Mouse (Mus musculus) stomach, embryonic 14.5 days (tissue): Measurements from ENCODE around the gene Alkbh4. TPM values are rescaled to one million over a fixed set of nuclear protein-coding genes. Genes with fewer than 3 reads are reported as not detected.

Experiments used
- ATAC-seq: fragments of 200-750 bp; cut with Nextera tagmentation; 2 replicates; pipeline ENCODE4 v1.8.0; 2017; ENCODE audit warnings: low read depth, moderate TSS enrichment; ENCODE audit not compliant: insufficient number of reproducible peaks, insufficient read depth, low FRiP score
- H3K27ac ChIP-seq: fragments of 300-500 bp; sonication (generic); 2 replicates; pipeline ENCODE4 v1.5.1; 2014; ENCODE audit warnings: mild to moderate bottlenecking, low read length, moderate library complexity, mixed read lengths
- H3K27me3 ChIP-seq: fragments of 300-500 bp; sonication (generic); 2 replicates; pipeline ENCODE4 v1.6.1; 2014; ENCODE audit warnings: low read length, control low read depth, mixed read lengths; ENCODE audit not compliant: control insufficient read depth, insufficient read depth
- H3K36me3 ChIP-seq: fragments of 300-500 bp; sonication (generic); 2 replicates; pipeline ENCODE4 v1.6.1; 2014; ENCODE audit warnings: mild to moderate bottlenecking, control low read depth, low read length, moderate library complexity, mixed read lengths; ENCODE audit not compliant: control insufficient read depth, insufficient read depth
- H3K4me1 ChIP-seq: fragments of 300-500 bp; sonication (generic); 2 replicates; pipeline ENCODE4 v1.6.1; 2014; ENCODE audit warnings: low read length, control low read depth, mixed read lengths; ENCODE audit not compliant: control insufficient read depth, insufficient read depth
- H3K4me2 ChIP-seq: fragments of 300-500 bp; sonication (generic); replicated peaks from 2 replicates; pipeline ENCODE4 v1.6.1; 2014; ENCODE audit warnings: low read depth, low read length, control low read depth
- H3K4me3 ChIP-seq: fragments of 300-500 bp; sonication (generic); 2 replicates; pipeline ENCODE4 v1.5.1; 2014; ENCODE audit warnings: low read depth, low read length, control low read depth
- H3K9ac ChIP-seq: fragments of 300-500 bp; sonication (generic); replicated peaks from 2 replicates; pipeline ENCODE4 v1.6.1; 2014; ENCODE audit warnings: low read depth, mild to moderate bottlenecking, control low read depth, low read length, moderate library complexity, mixed read lengths
- H3K9me3 ChIP-seq: fragments of 300-500 bp; sonication (generic); 2 replicates; pipeline ENCODE4 v1.6.1; 2016; ENCODE audit warnings: low read depth, low read length, control low read depth; ENCODE audit not compliant: control insufficient read depth
- WGBS: fragments of 180-500 bp; shearing (Covaris S2); extraction: QIAGEN DNeasy Blood & Tissue Kit; methylation state at CpG from one replicate; pipeline ENCODE4 v1.1.7; 2014; 5-methylcytosine and 5-hydroxymethylcytosine counted together
- polyA plus RNA-seq: library from polyadenylated mRNA; unstranded; fragments of >200 nt; fragmentation: Nextera tagmentation; extraction: Ambion mirVana; gene quantifications from 2 replicates; pipeline ENCODE4 v1.2.1, GENCODE M21; 2014

Alkbh4 gene
- polyA plus RNA-seq, 1 experiment from 2014 or later: 18.1 TPM

DNA sequence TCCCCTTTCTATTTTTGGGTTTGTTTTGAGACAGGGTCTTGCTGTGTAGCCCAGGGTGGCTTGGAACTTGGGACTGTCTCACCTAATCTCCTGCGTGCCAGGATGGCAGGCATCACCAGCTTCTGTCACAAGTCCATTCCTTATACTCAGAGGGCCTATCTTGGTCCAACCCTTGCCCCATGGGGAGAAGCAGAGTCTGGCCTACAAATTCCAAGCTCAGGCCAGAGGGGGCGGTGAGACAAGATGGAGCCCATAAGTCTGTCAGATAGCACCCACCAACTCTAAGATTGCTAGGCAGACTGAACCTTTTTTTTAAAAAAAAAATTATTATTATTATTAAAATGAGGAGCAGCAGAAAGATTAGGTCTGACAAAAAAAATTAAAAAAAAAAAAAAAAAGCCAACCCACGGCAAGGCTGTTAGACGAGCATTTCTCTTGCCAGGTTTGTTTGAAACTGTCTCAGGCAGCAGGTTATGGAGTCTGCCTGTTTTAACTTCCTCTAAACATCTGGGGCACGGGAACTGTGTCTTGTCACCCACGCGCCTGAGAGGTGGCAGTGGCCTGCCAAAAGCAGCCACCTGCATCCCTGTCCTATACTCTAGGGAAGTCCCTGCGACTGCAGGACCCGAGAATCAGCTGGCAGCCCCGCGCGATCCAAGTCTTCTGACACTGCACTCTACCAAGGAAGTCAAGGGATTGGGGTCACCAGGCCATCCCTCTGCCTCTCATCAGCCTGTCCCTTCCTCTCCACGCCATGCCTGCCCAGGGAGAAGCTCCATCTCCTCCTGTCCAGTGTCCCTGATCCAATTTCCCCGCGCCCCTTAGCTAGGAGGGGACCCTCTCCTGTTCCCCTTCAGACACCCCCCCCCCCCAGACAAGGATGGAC, 33.9 kb downstream of the Alkbh4 start:
- Histone ChIP-seq H3K4me2 (peak overlapping the region; percentile 98), H3K36me3 (no peaks in the 10 kb centered on the region), H3K27me3 (no peaks in the 10 kb centered on the region), H3K4me3 (peak overlapping the region; percentile 59), H3K9ac (peak overlapping the region; percentile 43), H3K9me3 (0 out of 2 replicates have a peak, but pooled peaks cover 3% of the 10 kb centered on the region), H3K4me1 (0 out of 2 replicates have a peak, but pooled peaks cover 5% of the 10 kb centered on the region), H3K27ac (no peak overlapping the region)
- peak; percentile 12; the same call in 1 of the 2 replicates for ATAC-seq
- 10% methylated on average over 15 of the region's 15 CpGs for WGBS

DNA sequence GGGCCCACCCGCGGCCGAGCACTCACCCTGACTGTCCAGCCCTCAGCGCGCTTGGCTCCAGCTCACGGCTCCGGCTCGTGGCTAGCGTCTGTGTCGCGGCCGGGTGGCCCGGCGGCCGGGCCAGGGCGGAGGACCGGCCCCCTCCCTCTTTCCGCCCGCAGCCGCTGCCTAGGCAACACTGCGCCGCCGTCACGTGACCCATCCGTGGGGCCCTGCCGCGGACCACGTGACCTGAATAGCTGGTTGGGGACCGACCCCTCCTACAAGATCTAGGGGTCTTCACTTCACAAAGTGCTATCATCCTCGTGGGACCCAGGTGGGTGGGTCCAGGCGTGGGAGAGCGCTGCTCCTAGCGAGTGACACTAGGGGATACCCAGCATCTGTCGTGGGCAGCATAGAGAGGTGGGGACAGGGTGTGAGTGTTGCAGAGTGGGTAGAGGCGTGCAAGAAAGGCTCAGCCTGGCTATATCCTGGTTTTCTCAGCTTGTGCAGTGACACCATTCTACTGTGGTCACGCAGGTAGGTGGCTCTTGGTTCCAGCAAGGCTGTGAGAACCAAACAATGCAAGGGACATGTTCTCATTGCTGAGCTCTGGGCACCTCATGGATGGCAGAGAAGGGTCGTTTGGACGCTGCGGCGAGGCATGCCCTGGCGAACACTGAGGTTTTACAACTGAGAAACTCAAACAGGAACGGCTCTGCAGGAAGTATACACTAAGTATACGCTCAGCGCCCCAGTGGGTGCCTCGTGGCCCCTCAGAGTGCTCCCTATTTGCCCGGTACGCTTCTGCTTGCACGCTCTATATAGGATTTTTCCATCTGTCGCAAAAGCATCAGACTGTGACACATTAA, 34.8 kb downstream of the Alkbh4 start, which contains the start of gene Orai2:
Gene Orai2, minus strand, starts transcription at position 202 of the 851 bp plus-strand sequence.
- ATAC-seq: peak; percentile 82
- peak within 1 kb of the TSS; percentile 39; the same call in 1 of the 2 replicates for H3K27ac ChIP-seq

DNA sequence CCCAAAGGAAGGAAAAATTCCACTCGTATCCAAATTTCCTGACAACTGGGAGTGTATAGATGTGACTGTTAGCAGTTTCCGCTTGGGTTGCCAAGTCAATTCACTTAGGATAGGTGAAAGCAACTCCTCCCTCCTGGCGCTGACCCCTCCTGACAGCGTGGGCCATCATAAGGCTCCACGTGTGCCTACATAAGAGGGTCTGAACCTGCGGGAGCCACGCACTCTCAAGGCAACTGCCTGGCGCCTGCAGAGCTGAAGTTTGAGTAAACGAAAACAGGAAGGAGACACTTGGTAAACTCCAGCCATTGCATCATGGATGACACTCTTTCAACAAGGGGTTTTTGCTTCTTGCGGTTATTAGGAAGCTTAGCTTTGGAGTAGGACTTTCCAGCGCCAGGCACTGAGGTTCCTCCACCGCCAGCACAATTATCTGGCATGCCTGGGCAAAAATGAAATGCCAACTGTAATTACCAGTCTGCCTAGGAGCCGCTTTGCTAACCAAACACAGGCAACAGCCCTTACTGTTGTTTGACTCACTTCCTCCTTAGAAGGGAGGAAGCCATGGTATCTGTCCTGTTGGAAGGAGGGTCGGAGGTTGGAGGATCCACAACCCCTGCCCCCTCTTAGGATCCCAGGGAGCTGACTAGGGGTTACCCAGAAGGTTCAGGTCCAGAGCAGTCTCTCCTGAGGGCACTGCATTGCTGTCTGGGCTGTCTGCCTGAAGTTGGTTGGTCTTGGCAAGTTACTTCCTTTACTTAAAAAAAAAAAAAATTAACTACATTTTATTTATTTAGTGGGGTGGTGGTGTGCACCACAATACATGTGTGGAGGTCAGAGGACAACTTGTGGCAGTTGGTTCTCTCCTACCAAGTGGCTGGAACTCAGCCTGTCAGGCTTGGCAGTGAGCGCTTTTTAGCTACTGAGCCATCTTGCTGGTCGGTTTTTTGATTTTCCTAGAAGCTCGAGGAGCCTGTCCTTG, 35.7 kb downstream of the Alkbh4 start:
- 0 out of 2 replicates have a peak, but pooled peaks have one; percentile 4 for ATAC-seq
- H3K4me1 ChIP-seq: 0 out of 2 replicates have a peak, but pooled peaks cover 5% of the 10 kb centered on the region
- H3K4me3 ChIP-seq: peak overlapping the region; percentile 59
- no peaks in the 10 kb centered on the region for H3K27me3 ChIP-seq
- WGBS: 34% methylated on average over 17 of the region's 17 CpGs
- 0 out of 2 replicates have a peak, but pooled peaks cover 3% of the 10 kb centered on the region for H3K9me3 ChIP-seq
- H3K9ac ChIP-seq: no peak overlapping the region
- H3K36me3 ChIP-seq: no peaks in the 10 kb centered on the region
- peak overlapping the region; percentile 98 for H3K4me2 ChIP-seq
- H3K27ac ChIP-seq: no peak overlapping the region

More for the DNA sequence above, 34.8 kb downstream of the Alkbh4 start, which contains the start of gene Orai2:
- Histone ChIP-seq H3K36me3 (no peaks in the 10 kb centered on the region), H3K4me2 (peak within 1 kb of the TSS; percentile 98), H3K4me1 (0 out of 2 replicates have a peak, but pooled peaks cover 5% of the 10 kb centered on the region), H3K9ac (peak within 1 kb of the TSS; percentile 43), H3K9me3 (0 out of 2 replicates have a peak, but pooled peaks cover 3% of the 10 kb centered on the region), H3K4me3 (peak within 1 kb of the TSS; percentile 59), H3K27me3 (no peaks in the 10 kb centered on the region)
- WGBS: 3% methylated on average over 48 of the region's 49 CpGs

DNA sequence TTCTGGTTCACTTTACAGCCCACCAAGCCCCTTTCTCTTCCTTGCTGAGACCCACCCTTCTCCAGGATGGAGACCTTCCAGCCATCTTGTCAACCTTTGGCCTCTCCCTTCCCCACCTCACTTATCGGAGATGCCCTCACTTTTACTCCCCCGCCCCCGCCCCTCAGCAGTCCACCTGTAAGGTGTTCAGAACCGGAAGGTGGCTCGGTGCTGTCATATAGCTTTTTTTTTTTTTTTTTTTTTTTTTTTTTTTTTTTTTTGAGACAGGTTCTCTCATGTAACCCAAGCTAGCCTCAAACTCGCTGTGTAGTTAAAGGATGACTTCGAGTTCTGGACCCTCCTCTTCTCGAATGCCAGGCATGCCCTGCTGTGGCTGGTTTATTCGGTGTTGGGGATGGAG, 37.0 kb downstream of the Alkbh4 start:
- H3K4me2 ChIP-seq: no peak overlapping the region
- no peak overlapping the region for H3K4me3 ChIP-seq
- 0 out of 2 replicates have a peak, but pooled peaks cover 5% of the 10 kb centered on the region for H3K4me1 ChIP-seq
- H3K9me3 ChIP-seq: 0 out of 2 replicates have a peak, but pooled peaks cover 3% of the 10 kb centered on the region
- 74% methylated on average over 9 of the region's 9 CpGs for WGBS
- H3K27ac ChIP-seq: no peak overlapping the region
- ATAC-seq: no peak
- no peak overlapping the region for H3K9ac ChIP-seq
- no peaks in the 10 kb centered on the region for H3K27me3 ChIP-seq
- H3K36me3 ChIP-seq: peaks cover 1% of the 10 kb centered on the region; the same call in 1 of the 2 replicates

DNA sequence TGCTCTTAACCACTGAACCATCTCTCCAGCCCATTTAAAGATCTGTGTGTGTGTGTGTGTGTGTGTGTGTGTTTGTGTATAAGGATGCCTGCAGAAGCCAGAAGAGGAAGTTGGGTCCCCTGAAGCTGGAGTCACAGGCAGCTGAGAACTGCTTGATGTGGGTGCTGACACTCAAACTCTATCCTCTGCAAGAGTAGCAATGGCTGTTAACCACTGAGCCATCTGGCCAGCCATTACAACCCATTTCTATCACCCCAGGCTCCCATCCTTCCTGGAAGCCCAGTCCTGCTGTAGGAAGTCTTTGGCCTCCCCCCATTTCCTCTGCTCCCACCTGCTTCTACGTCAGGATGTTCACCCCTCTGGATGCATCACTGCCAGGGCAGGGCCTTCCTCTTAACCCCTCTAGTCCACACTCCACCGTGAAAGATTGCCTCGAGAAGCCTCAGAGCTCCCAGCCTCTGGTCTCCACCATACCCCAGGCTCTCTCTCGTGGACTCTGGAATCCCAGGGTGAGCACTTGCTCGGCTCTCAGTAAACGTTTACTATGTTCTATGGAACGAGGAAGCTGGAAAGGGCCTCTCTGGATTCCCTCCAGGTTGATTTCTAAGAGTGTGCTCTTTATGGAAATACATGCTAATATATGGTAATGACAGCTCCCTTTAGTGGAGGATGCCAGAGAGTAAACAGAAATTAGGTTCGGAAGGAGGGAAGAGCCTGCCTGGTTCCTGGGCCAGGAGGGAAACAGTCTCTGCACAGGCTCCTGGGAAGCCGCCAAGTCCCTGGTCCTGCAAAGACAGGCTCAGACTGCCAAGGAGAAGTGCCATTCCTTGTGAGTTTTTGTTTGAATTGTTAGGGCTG, 37.9 kb downstream of the Alkbh4 start:
- WGBS: 33% methylated on average over 9 of the region's 9 CpGs
- 0 out of 2 replicates have a peak, but pooled peaks cover 5% of the 10 kb centered on the region for H3K4me1 ChIP-seq
- no peaks in the 10 kb centered on the region for H3K27me3 ChIP-seq
- H3K9ac ChIP-seq: 0 out of 2 replicates have a peak overlapping the region, but pooled peaks have one; percentile 6
- no peak overlapping the region for H3K4me3 ChIP-seq
- ATAC-seq: no peak
- H3K4me2 ChIP-seq: no peak overlapping the region
- H3K36me3 ChIP-seq: peaks cover 8% of the 10 kb centered on the region
- no peaks in the 10 kb centered on the region for H3K9me3 ChIP-seq
- no peak overlapping the region for H3K27ac ChIP-seq

DNA sequence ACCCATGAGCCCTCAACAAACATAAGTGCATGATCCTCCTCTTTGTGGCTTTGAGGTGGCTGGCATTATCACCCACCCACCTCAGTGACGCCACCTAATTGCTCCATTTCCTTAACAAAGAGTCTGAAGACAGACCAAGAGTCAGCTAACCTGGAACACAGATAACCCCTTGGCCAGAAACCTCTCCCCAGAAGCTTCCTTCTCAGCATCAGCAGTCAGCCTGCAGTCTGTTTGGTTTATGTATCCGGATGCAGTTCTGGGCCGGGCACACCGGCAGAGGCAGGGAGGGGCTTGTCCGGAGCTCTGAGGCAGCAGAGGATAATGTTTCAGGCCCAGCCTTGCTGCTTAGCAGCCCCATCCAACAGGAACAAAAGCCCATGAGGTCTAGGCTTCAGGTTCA, 43.6 kb downstream of the Alkbh4 start:
- Histone ChIP-seq H3K4me3 (no peak overlapping the region), H3K27me3 (no peaks in the 10 kb centered on the region), H3K4me2 (no peak overlapping the region), H3K4me1 (no peaks in the 10 kb centered on the region), H3K36me3 (peaks cover 37% of the 10 kb centered on the region), H3K9ac (no peak overlapping the region), H3K27ac (no peak overlapping the region), H3K9me3 (no peaks in the 10 kb centered on the region)
- 73% methylated on average over 5 of the region's 5 CpGs for WGBS
- no peak for ATAC-seq

DNA sequence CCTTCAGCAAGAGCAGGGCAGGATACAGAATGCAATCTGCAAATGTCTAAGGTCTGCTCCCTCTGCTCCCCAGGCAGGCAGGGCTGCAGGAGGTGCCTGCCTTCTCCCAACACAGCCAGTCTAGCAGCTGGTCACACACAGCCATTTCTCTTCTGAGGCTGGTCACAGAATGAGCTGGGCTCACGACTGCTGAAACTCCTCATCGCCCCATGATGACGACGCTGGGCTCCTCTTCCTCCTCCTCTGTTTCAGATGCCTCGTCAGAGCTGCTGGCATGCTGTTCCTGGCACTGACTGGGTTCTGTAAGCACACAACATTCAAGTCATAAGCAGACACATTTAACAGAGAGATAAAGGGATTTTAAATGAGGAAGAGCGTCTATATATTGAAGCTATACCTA, 45.3 kb downstream of the Alkbh4 start:
- Histone ChIP-seq H3K4me1 (no peaks in the 10 kb centered on the region), H3K4me3 (no peak overlapping the region), H3K4me2 (no peak overlapping the region), H3K27ac (no peak overlapping the region), H3K9ac (no peak overlapping the region), H3K27me3 (no peaks in the 10 kb centered on the region), H3K36me3 (peaks cover 44% of the 10 kb centered on the region), H3K9me3 (no peaks in the 10 kb centered on the region)
- no peak for ATAC-seq
- 90% methylated on average over 6 of the region's 6 CpGs for WGBS
